Mouse (Mus musculus) T-cell, adult 2 months (primary cell): ENCODE data around the gene Ctdnep1.
A peak's percentile ranks its signal among the peaks of the same experiment; 100 is the strongest.

Experiments
- DNase-seq: peaks from one replicate; pipeline ENCODE4 v3.0.0; 2022; ENCODE audit warnings: low spot score

Ctdnep1 gene

DNA sequence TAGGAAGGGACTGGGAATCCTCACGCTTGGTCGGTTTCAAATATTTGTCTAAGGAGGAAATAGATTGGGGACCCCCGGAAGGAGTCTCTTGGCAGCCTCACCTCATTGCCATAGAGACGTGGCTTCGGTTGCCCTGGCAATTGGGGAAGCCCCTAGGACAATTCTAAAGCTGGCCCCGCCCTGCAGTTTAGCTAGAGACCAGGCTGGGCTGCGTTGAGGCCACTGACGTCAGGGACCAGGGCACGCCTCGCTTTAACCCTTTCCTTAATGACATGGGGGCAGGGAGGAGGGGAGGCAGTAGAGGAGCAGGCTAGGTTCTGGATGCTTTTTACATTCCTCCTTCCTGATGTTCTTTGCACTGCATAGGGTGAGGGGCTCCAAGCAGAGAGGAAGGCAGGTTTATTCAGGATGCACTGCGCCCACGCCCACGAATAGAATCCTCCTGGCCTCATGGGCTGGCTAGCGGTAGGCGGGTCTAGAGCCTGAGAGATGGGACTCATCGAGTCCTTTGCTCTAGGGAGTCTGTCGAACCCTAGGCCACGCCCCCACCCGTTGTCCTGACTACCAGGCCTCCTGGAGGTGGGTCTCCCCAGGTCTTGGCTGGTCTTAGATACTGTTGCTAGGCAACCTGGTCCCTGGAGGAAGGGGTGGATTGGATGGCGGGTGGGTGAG, 48.3 kb downstream of the Ctdnep1 start:
- DNase-seq, result peak; percentile 93

- no peak for DNase-seq
Observed at GRCm38 (mm10) chr11:70029829-70030550, 49.0 kb downstream of the Ctdnep1 start.

GRCm38 (mm10) chr11:70030651-70031320, 49.8 kb downstream of the Ctdnep1 start:
- no peak for DNase-seq

DNA sequence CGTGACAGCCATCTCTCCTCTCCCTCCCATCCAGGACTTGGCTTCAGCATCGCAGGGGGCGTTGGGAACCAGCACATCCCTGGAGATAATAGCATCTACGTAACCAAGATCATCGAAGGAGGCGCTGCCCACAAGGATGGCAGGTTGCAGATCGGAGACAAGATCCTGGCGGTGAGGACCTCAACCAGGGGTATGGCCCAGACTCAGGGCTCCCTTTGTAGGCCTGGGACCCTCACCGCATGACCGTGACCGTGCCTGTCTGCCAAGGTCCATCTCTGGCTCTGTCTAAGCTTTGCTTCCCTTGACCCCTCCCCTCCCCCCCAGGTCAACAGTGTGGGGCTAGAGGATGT, 50.3 kb downstream of the Ctdnep1 start:
- no peak for DNase-seq

- no peak for DNase-seq
Observed at GRCm38 (mm10) chr11:70038174-70038573, 57.2 kb downstream of the Ctdnep1 start.

DNA sequence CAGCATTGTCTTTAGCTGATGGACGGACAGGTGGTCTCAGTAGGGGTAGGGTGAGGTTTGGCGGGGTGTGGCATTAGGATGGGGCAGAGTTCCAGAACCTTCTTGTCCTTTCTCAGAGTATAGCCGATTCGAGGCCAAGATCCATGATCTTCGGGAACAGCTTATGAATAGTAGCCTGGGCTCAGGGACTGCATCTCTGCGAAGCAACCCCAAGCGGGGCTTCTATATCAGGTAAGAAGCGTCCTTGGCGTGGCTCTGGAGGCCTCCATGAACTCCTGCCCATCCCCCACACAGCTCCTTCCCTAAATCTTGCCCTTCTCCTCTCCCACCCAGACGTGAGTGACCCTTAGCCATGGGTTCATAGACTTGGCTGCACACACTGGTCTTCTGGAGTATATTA, 58.7 kb downstream of the Ctdnep1 start:
- DNase-seq, result no peak

DNA sequence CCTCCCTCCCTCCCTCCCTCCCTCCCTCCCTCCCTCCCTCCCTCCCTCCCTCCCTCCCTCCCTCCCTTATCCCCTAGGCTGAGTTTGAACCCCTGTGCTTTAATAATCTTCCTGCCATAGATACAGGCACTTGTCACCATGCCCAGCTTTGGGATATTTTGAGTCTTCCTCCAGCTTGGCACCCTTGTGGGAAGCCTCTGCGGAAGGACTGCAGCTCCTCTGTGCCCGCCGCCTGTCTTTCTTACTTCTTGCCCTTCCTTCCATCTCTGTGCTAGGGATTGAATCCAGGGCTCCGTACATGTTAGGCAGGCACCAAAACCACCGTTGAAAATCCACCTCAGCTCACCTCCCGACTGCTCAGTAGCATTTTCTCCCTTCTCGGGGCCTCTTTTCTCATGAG, 59.2 kb downstream of the Ctdnep1 start:
- no peak for DNase-seq
